Mouse (Mus musculus): ENCODE data around the gene Ugdh.

DNA sequence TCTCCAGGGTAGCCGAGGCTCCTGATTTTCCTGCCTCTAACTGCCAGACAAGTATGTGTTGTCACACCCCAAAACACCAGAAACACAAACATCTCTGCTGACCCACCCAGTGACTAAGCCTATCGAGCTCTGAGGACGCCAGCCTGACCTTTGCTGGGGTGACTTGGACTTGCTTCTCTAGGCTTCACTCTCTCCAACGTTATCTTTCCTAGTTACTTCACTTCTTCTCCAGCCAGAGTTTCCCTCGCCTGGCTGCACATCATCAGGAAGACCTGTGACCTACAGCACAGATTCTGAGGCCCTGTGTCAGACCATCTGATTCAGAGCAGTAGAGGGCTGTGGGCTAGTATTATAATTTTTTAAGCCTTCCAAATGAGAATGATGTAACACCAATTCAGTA, 19.0 kb upstream of the Ugdh start:
- no peak for TF ChIP-seq CTCF (IDR thresholded peaks at IDR 0.05; ENCODE audit: borderline replicate concordance, extremely low read depth, insufficient read depth, insufficient read length)
- no peak for TF ChIP-seq POLR2A (IDR thresholded peaks at IDR 0.05; ENCODE audit: borderline replicate concordance, extremely low read depth, insufficient read depth, insufficient read length, poor library complexity, severe bottlenecking)
